Mouse (Mus musculus) CD4-positive, CD25-positive, alpha-beta regulatory T cell, adult 4 months (primary cell): Measurements from ENCODE around the gene Nav1. TPM values are rescaled to one million over a fixed set of nuclear protein-coding genes. Genes with fewer than 3 reads are reported as not detected.

ENCODE experiments used
- ATAC-seq: one replicate; pipeline ENCODE4 v1.8.0; 2017
- polyA plus RNA-seq, 2 experiments: library from polyadenylated mRNA; unstranded; fragments of 100-300 nt; shearing (Covaris generic); gene quantifications; one replicate each; pipeline ENCODE4 v1.2.1; 2017

Gene Nav1
- polyA plus RNA-seq, 2 experiments from 2014 or later = 0.29 to 0.98 TPM

- no peak for ATAC-seq
Measured at GRCm38 (mm10) chr1:135581001-135581400, 26.1 kb downstream of the Nav1 start.

DNA sequence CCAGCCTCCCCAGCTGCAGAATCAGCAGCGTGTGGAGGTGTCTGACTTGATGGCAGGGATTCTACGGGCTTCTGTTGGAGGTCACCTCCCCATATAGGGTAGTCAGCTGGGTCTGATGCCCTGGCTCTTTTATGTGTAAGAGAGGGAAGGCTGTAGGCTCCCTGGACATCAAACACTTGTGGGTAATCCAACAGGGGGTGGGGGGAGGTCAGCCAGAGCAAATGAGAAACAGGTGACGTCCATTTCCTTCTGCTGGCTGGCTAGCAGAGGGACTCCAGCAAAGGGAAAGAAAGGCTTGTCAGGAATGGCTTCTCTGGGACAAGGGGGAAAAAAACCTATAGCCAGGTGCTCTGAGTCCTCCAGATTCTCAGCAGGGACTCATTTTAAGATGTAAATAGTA, 28.0 kb downstream of the Nav1 start:
- ATAC-seq = no peak

GRCm38 (mm10) chr1:135577793-135578192, 29.3 kb downstream of the Nav1 start:
- ATAC-seq = no peak

- no peak for ATAC-seq
Measured at GRCm38 (mm10) chr1:135575393-135575792, 31.7 kb downstream of the Nav1 start.

DNA sequence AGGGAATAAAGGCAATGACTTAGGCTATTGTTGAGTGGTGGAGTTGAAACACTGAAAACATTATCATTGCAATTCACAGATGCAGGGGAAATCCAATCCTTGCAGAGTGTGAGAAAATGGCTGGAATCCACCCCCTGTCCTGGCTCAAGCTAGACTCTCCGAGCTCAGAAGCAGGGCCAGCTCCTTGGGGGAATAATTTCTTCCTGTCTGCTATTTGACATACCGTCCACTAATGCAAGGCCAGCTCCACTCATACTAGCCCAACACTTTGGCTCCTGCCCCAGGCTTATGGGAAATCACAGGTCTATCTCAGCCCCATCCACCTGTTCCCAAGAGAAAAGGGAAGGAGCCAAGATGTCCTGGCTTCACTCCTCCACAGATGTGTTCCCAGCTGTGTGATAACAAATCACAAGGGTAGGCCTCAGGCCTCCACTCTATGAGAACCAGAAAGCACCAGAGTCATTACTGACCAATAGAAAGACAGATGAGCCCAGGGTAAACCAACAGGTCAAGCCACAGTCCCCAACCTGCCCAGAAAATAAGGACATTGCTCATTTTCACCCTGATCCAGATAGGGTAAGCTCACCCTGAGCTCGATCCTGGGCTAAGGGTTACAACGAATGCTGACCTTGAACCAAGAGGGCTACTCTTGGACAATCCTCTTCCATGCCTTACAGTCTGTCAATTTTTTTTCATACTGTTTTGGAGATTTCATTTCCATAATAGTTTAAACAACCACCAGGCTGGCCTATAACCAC, 32.5 kb downstream of the Nav1 start:
- ATAC-seq = no peak

GRCm38 (mm10) chr1:135572139-135572892, 34.8 kb downstream of the Nav1 start:
- no peak for ATAC-seq

DNA sequence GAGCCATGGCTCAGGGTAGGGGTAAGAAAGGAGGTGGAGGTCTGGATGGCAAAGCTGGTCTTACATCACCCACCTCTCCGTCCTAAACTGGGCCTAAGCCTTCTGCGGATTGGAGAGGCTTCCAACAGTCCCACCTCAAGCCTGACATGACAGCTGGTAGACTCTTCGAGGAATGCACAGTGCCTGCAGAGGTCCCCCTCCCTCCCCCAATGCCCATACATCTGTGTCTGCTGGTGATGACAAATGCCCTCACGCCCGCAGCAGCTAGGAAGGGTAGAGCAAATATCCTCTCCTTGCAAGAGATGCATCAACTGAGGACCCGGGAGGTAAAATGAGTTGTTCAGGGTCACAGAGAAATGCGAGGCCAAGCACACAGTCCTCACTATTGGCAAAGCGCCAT, 39.0 kb downstream of the Nav1 start:
- ATAC-seq = no peak

DNA sequence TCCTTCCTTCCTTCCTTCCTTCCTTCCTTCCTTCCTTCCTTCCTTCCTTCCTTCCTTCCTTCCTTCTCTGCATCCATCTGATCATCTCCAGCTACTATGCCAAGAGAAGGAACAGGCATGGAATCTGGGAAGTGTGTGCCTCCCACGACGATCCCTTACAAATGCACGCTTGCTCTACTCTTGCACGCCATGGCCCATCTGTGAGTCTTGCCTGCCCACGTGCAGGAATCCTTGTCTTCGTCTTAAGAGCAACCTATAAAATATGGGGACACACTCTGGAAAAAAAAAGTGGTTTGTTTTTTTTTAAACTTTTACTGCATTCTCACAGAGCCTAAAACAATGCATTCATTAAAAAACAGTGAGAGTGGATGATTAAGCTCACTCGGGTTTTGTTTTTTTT, 40.5 kb downstream of the Nav1 start:
- no peak for ATAC-seq

DNA sequence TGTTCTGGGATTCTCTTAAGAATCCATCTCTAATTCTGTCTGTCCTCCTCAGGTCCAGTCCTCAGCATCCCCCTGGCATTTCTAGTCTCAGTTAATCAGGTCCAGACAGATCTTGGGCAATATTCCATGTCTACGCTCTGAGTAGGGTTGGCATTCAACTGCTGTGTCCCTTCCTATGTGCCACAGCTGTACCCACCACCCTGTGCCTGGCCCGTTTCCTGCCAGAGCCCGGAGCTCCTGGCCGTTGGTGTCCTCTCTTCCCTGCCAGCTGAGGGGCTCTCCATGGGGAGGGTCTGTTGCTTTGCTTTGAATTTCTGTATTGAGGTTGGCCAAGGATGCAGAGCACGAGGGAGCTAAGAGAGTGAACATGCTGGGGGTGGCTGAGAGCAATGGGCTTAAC, 41.3 kb downstream of the Nav1 start:
- ATAC-seq = no peak

DNA sequence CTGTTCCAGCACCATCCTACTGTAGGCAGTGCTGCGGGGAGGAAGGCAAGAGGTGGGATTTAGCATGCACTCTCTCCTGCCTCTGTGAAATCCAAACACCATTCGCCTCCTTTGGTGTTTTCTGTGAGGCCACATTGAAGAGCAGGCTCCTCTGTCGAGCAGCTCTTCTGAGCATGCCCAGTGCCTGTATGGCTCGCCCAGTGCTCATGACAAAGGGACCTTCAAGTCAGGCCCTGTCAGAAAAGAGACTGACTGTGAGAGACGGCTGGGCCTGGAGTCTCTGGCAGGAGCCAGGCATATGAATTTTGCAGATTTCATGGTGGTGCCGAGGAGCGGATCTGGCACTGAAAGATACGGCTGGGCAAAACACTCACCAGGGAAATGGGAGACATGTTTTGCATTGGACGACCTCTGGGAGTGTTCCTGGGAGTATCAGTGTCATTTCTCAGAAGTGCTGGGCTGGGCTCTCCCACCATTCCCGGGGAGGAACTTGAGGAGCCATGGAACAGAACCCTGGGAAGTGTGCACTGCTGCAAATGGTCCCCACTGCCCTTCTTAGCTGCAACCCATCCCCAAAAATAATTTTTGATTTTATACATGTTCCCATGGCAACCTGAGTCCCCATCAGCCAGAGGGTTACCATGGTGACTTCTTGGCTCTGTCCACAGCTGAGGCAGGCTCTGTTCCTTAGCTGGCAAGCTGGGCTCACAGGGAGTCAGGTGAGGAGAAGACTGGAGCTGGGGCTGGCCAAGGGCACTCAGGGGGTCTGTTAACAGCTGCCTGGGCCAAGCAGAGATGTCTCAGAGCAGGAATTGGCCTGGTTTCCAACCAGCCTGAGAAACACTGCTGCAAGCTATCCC, 42.2 kb downstream of the Nav1 start:
- ATAC-seq = no peak

GRCm38 (mm10) chr1:135563781-135564414, 43.2 kb downstream of the Nav1 start:
- no peak for ATAC-seq

DNA sequence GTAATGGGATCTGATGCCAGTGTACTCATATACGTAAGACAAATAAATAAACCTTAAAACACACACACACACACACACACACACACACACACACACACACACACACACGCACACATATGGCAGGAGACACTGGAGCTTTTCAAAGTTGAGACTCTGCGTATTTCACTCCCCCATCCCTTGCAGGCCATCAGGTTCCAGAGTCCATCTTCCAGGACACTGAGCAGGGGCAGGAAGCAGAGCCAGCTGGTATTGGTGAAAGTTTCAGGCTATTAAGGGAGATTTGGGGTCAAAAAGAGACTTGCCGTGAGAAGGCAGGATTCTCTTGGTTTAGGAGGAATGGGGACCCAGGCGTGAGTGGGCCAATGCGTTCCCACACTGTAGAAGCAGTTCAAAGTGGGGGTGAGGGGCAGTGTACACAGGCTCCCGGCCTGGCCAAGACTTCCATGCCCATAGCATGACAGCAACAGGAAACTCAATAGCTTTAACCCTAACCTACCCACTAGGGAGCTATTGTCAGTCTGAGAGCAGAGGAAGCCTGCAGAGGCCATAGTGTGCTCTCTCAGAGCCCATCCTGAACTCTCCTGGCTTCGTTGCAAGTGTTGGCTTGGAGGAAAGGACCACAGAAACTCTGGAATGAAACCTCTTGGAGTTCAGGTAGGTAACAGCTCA, 44.0 kb downstream of the Nav1 start:
- no peak for ATAC-seq

- ATAC-seq = no peak
Measured at GRCm38 (mm10) chr1:135562115-135562514, 45.0 kb downstream of the Nav1 start.

DNA sequence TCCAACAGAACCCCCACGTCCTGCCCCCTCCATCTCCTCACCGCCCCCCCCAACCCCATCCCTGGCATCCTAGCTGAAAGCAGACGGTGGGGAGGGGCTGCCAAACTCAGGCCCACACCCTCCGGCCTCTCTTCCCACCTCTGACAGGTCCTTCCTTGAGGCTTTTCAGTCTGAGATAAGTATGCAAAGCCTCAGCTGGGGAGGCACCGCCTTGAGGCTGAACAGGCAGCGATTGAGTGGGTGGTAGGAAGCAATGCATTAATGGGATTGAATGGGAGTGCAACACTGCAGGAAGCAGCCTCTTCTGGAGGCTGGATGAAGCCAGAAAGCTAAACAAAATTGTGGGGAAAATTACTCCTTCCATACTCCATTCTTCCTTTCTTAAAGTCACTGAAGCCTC, 45.8 kb downstream of the Nav1 start:
- no peak for ATAC-seq

- no peak for ATAC-seq
Measured at GRCm38 (mm10) chr1:135557976-135558375, 49.1 kb downstream of the Nav1 start.

DNA sequence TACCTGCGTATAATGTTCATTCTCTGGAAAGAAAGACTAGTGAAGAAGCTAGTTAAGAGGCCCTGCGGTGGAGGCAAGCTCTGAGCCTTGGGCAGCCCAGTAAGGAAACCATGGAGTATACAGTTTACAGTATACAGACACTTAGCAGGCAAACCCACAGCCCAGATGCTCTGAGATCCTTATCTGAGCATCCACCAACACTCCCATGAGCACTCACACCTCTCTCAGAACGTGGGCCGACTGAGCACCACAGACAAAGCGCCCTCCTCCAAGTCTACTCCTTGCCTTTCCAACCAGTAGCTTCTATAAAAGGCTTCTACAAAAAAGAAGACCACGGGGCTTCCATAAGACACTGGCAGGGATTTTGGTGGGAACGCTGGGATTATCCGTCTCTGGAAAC, 51.2 kb downstream of the Nav1 start:
- no peak for ATAC-seq

DNA sequence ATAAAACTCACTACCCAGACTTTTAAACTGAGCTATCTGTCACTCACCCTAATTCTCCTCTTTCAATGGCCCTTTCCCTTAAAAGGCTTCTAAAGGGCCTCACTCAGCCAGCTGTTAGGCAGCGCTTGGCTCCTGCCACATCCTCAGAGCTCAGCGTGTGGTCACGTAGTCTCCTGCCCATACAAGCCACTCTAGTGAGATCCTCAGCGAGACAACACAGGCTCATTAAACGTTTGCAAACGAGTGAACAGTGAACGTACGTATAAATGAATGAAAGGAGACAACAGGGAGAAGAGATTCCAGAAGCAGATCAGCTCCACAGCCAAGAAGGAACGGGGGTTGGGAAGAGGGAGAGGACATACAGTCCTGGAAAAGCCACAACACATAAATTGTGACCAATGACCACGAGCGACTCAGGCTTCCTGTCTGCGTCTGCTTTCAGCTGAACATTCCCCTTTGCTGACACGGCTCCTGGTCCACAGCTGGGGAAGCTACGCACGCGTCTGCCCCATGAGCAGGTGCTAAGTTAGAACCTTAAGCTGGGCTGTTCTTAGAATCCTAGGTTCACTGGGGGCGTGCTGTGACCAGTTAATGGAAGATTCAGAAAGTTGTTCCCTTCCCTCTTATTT, 52.3 kb downstream of the Nav1 start:
- no peak for ATAC-seq

DNA sequence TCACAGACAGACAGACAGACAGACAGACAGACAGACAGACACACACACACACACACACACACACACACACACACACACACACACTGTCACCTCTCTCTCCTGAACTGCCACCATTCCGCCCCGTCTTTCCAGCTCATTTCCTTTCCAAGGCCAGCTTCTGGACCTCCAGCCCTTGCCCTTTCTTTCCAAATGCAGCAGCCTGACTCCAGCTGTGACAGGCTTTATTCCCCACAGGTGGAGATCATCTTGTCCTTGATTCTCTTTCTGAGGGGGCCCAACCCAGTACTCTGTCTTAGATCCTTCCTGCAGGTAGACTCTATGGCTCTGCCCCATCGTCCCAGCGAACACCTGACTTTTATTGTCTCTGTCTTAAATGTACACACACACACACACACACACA, 53.5 kb downstream of the Nav1 start:
- no peak for ATAC-seq

- no peak for ATAC-seq
Measured at GRCm38 (mm10) chr1:135553154-135553553, 53.9 kb downstream of the Nav1 start.

GRCm38 (mm10) chr1:135550886-135551285, 56.2 kb downstream of the Nav1 start:
- ATAC-seq = no peak

GRCm38 (mm10) chr1:135548750-135549149, 58.3 kb downstream of the Nav1 start:
- no peak for ATAC-seq

DNA sequence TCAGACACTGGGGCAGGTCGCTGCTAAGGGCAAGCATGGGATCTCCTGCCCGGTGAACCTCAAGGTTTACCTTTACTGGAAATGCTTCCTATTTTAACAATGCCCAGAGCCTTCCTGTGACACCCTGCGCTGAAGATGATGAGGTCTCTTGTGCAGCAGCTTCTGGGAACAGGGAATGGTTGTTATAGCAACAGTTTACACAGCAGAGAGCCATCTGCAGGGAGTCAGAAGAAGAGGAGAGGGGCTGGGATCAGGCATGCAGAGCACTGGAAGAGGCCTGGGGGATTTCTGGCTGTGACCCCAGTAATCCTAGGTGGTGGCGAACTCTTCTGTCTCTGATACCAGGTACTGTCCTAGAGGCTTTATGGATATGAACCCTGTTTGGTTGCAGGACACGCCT, 61.0 kb downstream of the Nav1 start:
- no peak for ATAC-seq
